Mouse (Mus musculus): ENCODE data around the gene Gm19426.

GRCm38 (mm10) chr2:84723856-84724255 is 19.6 kb downstream of the Gm19426 start:
- TF ChIP-seq GATA1 (IDR thresholded peaks at IDR 0.05; ENCODE audit: borderline replicate concordance, low read length): no peak
- TF ChIP-seq FLI1 (IDR thresholded peaks at IDR 0.05; ENCODE audit: low read length): no peak
